Mouse (Mus musculus): ENCODE results near the gene Fkbp5. TPM values are rescaled to one million over a fixed set of nuclear protein-coding genes. Genes with fewer than 3 reads are reported as not detected.

Fkbp5 gene
- polyA plus RNA-seq, 2 experiments, result 3.6 to 7.3 TPM

DNA sequence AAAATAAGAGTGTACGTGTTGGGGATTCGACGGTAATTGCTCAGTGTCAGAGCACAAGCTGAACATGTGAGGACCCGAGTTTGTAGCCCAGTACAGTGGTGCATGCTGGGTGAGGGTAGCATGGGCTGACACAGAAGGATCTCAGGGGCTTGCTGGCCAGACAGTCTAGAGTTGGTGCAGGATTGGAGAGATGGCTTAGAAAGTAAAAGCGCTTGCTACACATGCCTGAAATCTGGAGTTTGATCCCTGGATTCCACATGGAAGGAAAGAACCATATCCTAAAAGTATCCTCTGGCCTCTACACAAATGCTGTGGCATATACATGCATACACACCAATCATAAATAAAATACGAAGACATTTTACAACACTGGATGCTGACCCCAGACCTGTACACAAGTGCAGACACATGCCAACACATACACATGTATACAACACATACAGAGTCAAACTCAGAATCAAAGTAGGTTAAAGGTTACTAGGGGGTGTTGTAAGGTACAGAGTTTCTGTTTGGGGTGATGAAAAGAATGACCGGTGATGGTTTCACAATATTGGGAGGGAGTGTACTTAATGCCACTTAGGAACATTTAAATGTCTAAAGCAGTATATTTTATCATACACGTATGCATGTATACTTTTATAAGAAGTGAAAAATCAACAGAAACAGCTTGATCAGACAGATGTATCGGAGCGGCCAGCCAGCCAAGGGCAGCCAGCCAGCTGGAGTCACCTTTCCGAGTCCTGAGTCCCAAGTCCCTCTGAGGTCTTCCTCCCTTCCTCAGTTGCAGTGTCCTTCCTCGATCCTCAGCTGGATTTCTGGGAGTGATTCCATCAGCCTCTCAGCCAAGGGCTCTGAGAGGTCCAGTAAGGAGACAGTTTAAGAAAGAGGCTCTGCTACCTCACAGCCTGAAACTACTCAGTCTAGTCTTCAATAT is 71.2 kb downstream of the Fkbp5 start:
- no peaks in the 10 kb centered on the region for H3K27me3 ChIP-seq (ENCODE audit: control insufficient read depth, insufficient read depth, low read length)
- ATAC-seq (ENCODE audit: insufficient read depth) (peak; percentile 51; the same call in 1 of the 2 replicates), DNase-seq (ENCODE audit: low read depth in 3 of 3, low spot score in 3 of 3) (no peak)
- no peaks in the 10 kb centered on the region for H3K36me3 ChIP-seq (replicated peaks; ENCODE audit: control insufficient read depth, insufficient read depth, low read depth)
- TF ChIP-seq EP300 (IDR thresholded peaks at IDR 0.05; ENCODE audit: low read depth) (no peak), CTCF (IDR thresholded peaks at IDR 0.05; ENCODE audit: low read depth) (no peak)
- peak overlapping the region; percentile 35 for H3K4me2 ChIP-seq (ENCODE audit: low read depth)
- no peak overlapping the region for H3K4me3 ChIP-seq (ENCODE audit: insufficient read depth in 1 of 2, low read depth in 2 of 2, low read length in 2 of 2)
- no peak overlapping the region for H3K9ac ChIP-seq (replicated peaks)
- H3K9me3 ChIP-seq (ENCODE audit: control insufficient read depth, low read length), result no peaks in the 10 kb centered on the region
- H3K4me1 ChIP-seq (replicated peaks; ENCODE audit: control insufficient read depth in 2 of 2, insufficient read depth in 2 of 2, low read length in 1 of 2), result peaks cover 0 to 16% of the 10 kb centered on the region in 2 experiments; a peak in 3 of 4 replicates
- 72% methylated on average over 12 of the region's 12 CpGs for WGBS (ENCODE audit: insufficient replicate concordance)
- H3K27ac ChIP-seq, result peak overlapping the region; percentile 10; the same call in 1 of the 2 replicates

DNA sequence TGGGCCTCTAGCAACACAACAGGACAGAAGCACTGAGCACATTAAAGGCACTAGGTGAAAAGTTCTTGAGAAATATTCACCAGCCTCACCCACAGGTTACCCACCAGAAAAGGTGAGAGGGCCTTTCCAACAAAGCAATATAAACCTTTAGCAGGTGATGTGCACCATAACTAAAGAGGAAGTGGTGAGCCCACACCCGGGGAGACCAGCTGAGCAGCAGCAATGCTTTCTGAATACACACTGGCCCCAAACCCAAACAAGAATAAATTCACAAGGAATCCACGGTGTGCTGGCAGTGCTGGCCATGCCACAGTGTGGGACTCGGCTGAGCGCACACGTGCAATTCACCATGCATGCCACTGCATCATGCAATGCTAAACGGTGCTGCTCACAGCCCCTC is 74.7 kb downstream of the Fkbp5 start:
- 59% methylated on average over 6 of the region's 6 CpGs for WGBS (ENCODE audit: insufficient replicate concordance)
- ATAC-seq (ENCODE audit: insufficient read depth) (no peak), DNase-seq (ENCODE audit: low read depth in 3 of 3, low spot score in 3 of 3) (no peak)
- no peak overlapping the region for H3K27ac ChIP-seq
- no peaks in the 10 kb centered on the region for H3K27me3 ChIP-seq (ENCODE audit: control insufficient read depth, insufficient read depth, low read length)
- TF ChIP-seq CTCF (IDR thresholded peaks at IDR 0.05; ENCODE audit: low read depth), result no peak
- TF ChIP-seq EP300 (IDR thresholded peaks at IDR 0.05; ENCODE audit: low read depth), result no peak
- H3K36me3 ChIP-seq (replicated peaks; ENCODE audit: control insufficient read depth, insufficient read depth, low read depth), result no peaks in the 10 kb centered on the region
- H3K9me3 ChIP-seq (ENCODE audit: control insufficient read depth, low read length), result no peaks in the 10 kb centered on the region
- H3K9ac ChIP-seq (replicated peaks), result no peak overlapping the region
- peaks cover 0 to 18% of the 10 kb centered on the region in 2 experiments; a peak in 3 of 4 replicates for H3K4me1 ChIP-seq (replicated peaks; ENCODE audit: control insufficient read depth in 2 of 2, insufficient read depth in 2 of 2, low read length in 1 of 2)
- H3K4me2 ChIP-seq (ENCODE audit: low read depth), result no peak overlapping the region
- no peak overlapping the region for H3K4me3 ChIP-seq (ENCODE audit: insufficient read depth in 1 of 2, low read depth in 2 of 2, low read length in 2 of 2)

DNA sequence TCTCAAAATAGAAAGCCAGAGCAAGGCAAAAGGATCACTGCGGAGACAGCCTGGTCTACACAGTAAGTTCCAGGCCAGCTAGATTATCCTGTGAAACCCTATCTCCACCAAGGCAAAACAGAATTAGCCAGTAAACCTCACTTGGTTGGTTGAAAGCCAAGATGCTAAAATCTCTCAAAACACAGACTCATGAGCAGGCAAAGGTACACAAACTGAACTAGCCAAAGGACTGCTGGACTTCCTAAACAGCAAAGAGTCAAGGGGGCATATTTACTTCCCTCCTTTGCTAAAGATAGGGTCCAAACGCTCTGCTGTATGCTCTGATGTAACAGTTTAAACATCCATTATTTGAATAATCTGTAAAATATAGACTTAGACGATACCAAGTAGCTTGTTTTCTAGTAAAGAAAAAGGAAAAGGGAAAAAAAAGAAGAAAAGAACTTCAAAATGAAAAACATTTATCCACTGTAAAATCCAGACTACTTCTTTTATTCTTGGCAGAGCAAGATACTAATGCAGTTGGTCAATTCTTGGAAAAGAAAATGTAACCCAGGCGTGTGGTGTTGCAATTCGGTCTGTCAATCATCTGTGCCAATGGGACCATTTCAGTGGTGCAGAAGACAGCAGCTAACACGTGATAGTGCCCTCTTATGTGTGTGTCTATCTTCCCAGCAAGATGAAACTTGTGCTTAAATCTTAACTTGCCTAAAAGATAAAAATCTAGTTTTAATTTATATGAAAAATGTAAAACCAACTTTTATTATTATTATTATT is 78.8 kb downstream of the Fkbp5 start:
- no peaks in the 10 kb centered on the region for H3K27me3 ChIP-seq (ENCODE audit: control insufficient read depth, insufficient read depth, low read length)
- no peak for TF ChIP-seq CTCF (IDR thresholded peaks at IDR 0.05; ENCODE audit: low read depth)
- no peak for TF ChIP-seq EP300 (IDR thresholded peaks at IDR 0.05; ENCODE audit: low read depth)
- H3K9ac ChIP-seq (replicated peaks), result no peak overlapping the region
- WGBS (ENCODE audit: insufficient replicate concordance), result 53% methylated on average over 6 of the region's 6 CpGs
- peaks cover 0 to 9% of the 10 kb centered on the region in 2 experiments; a peak in 3 of 4 replicates for H3K4me1 ChIP-seq (replicated peaks; ENCODE audit: control insufficient read depth in 2 of 2, insufficient read depth in 2 of 2, low read length in 1 of 2)
- ATAC-seq (ENCODE audit: insufficient read depth) (peak; percentile 73), DNase-seq (ENCODE audit: low read depth in 3 of 3, low spot score in 3 of 3) (peak in 1 of 3 experiments; percentile 17)
- H3K4me2 ChIP-seq (ENCODE audit: low read depth), result 0 out of 2 replicates have a peak overlapping the region, but pooled peaks have one; percentile 18
- peak overlapping the region; percentile 30; the same call in 1 of the 2 replicates for H3K27ac ChIP-seq
- H3K4me3 ChIP-seq (ENCODE audit: insufficient read depth in 1 of 2, low read depth in 2 of 2, low read length in 2 of 2), result no peak overlapping the region
- no peaks in the 10 kb centered on the region for H3K36me3 ChIP-seq (replicated peaks; ENCODE audit: control insufficient read depth, insufficient read depth, low read depth)
- H3K9me3 ChIP-seq (ENCODE audit: control insufficient read depth, low read length), result no peaks in the 10 kb centered on the region

DNA sequence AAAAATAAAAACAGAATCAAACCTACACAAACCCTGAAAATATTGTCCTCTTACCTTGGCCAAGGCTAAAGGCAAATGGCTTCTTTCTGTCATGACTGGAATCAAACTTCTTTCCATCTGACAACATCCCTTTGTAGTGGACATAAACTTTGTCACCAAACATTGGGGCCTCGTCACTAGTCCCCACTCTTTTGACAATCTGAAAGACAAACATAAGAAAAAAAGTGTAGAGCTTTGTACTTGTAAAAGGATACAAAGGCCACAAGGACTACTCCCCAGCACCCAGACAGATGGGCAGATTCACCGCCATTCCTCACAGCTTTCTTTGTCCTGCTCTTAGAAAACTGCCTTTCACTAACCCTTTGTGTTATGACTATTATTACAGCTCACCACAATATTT is 79.4 kb downstream of the Fkbp5 start:
- no peak overlapping the region for H3K4me3 ChIP-seq (ENCODE audit: insufficient read depth in 1 of 2, low read depth in 2 of 2, low read length in 2 of 2)
- H3K36me3 ChIP-seq (replicated peaks; ENCODE audit: control insufficient read depth, insufficient read depth, low read depth), result no peaks in the 10 kb centered on the region
- DNase-seq (ENCODE audit: low read depth in 3 of 3, low spot score in 3 of 3) (peak in 2 of 3 experiments; percentile 13 to 16), ATAC-seq (ENCODE audit: insufficient read depth) (peak; percentile 39; the same call in 1 of the 2 replicates)
- 57% methylated on average over 2 of the region's 2 CpGs for WGBS (ENCODE audit: insufficient replicate concordance)
- no peak for TF ChIP-seq EP300 (IDR thresholded peaks at IDR 0.05; ENCODE audit: low read depth)
- 0 out of 2 replicates have a peak overlapping the region, but pooled peaks have one; percentile 18 for H3K4me2 ChIP-seq (ENCODE audit: low read depth)
- H3K9ac ChIP-seq (replicated peaks), result no peak overlapping the region
- H3K4me1 ChIP-seq (replicated peaks; ENCODE audit: control insufficient read depth in 2 of 2, insufficient read depth in 2 of 2, low read length in 1 of 2), result peaks cover 0 to 9% of the 10 kb centered on the region in 2 experiments; a peak in 3 of 4 replicates
- H3K9me3 ChIP-seq (ENCODE audit: control insufficient read depth, low read length), result no peaks in the 10 kb centered on the region
- no peaks in the 10 kb centered on the region for H3K27me3 ChIP-seq (ENCODE audit: control insufficient read depth, insufficient read depth, low read length)
- no peak overlapping the region; the same call in 1 of the 2 replicates for H3K27ac ChIP-seq
